Mouse (Mus musculus): ENCODE results near the gene Kpna3.

DNA sequence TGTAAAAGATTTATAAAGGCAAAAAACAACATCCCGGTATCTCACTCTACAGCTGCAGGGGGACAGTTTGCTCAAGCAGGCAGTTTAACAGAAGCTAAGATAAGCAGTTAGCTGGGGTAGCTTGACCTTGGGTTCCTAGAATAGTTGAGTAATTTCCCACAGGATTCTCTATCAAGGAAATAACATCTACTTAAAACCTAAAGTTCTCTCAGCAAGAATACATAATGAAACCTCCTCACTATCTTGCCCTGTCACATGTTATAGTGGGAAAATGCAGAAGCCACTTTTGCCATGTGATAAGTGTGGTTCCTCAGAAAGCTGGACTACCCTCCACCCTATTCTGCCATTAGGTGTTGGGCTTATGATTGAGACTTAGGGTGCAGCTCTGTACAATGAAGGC, 116.9 kb downstream of the Kpna3 start:
- TF ChIP-seq CHD2 (IDR thresholded peaks at IDR 0.05; ENCODE audit: low read depth, low read length) = no peak
- TF ChIP-seq ZNF384 (IDR thresholded peaks at IDR 0.05; ENCODE audit: low read depth, low read length) = no peak
